Mouse (Mus musculus) lung, embryonic 14.5 days (tissue): ENCODE measurements around the gene Ube2e2. TPM values are rescaled to one million over a fixed set of nuclear protein-coding genes. Genes with fewer than 3 reads are reported as not detected.
A peak's percentile ranks its signal among the peaks of the same experiment; 100 is the strongest.

Experiments
- ATAC-seq: fragments of 200-750 bp; cut with Nextera tagmentation; 2 replicates; pipeline ENCODE4 v1.8.0; 2017; ENCODE audit warnings: mild to moderate bottlenecking, moderate TSS enrichment, moderate library complexity; ENCODE audit not compliant: insufficient read depth
- DNase-seq: peaks from one replicate; pipeline ENCODE4 v3.0.0-alpha.2; 2015
- H3K27ac ChIP-seq: fragments of 300-500 bp; sonication (generic); 2 replicates; pipeline ENCODE4 v1.5.1; 2014; ENCODE audit warnings: low read depth, mild to moderate bottlenecking, moderate library complexity
- H3K27me3 ChIP-seq: fragments of 300-500 bp; sonication (generic); 2 replicates; pipeline ENCODE4 v1.6.1; 2014; ENCODE audit warnings: low read length, control low read depth; ENCODE audit not compliant: insufficient read depth
- H3K36me3 ChIP-seq: fragments of 300-500 bp; sonication (generic); 2 replicates; pipeline ENCODE4 v1.6.1; 2014; ENCODE audit warnings: control low read depth; ENCODE audit not compliant: insufficient read depth
- H3K4me1 ChIP-seq: fragments of 300-500 bp; sonication (generic); 2 replicates; pipeline ENCODE4 v1.6.1; 2014; ENCODE audit warnings: antibody characterized with exemption, control low read depth; ENCODE audit not compliant: insufficient read depth
- H3K4me2 ChIP-seq: fragments of 300-500 bp; sonication (generic); 2 replicates; pipeline ENCODE4 v1.6.1; 2014; ENCODE audit warnings: mild to moderate bottlenecking
- H3K4me3 ChIP-seq: fragments of 300-500 bp; sonication (generic); 2 replicates; pipeline ENCODE4 v1.5.1; 2014; ENCODE audit warnings: low read depth, low read length
- H3K9ac ChIP-seq: fragments of 300-500 bp; sonication (generic); 2 replicates; pipeline ENCODE4 v1.6.1; 2014
- H3K9me3 ChIP-seq: fragments of 300-500 bp; sonication (generic); 2 replicates; pipeline ENCODE4 v1.6.1; 2016; ENCODE audit warnings: low read depth, low read length, control low read depth
- CTCF ChIP-seq: IDR thresholded peaks from 2 replicates; pipeline ENCODE4 v1.5.1; 2016; ENCODE audit warnings: antibody characterized with exemption, low read depth
- WGBS: fragments of 180-500 bp; shearing (Covaris S2); extraction: QIAGEN DNeasy Blood & Tissue Kit; methylation state at CpG from one replicate; pipeline ENCODE4 v1.1.7; 2014; 5-methylcytosine and 5-hydroxymethylcytosine counted together
- polyA plus RNA-seq: library from polyadenylated mRNA; unstranded; fragments of >200 nt; fragmentation: Nextera tagmentation; extraction: Ambion mirVana; gene quantifications from 2 replicates; pipeline ENCODE4 v1.2.1, GENCODE M21; 2014

Gene Ube2e2
- polyA plus RNA-seq, 1 experiment from 2014 or later = 75.0 TPM

DNA sequence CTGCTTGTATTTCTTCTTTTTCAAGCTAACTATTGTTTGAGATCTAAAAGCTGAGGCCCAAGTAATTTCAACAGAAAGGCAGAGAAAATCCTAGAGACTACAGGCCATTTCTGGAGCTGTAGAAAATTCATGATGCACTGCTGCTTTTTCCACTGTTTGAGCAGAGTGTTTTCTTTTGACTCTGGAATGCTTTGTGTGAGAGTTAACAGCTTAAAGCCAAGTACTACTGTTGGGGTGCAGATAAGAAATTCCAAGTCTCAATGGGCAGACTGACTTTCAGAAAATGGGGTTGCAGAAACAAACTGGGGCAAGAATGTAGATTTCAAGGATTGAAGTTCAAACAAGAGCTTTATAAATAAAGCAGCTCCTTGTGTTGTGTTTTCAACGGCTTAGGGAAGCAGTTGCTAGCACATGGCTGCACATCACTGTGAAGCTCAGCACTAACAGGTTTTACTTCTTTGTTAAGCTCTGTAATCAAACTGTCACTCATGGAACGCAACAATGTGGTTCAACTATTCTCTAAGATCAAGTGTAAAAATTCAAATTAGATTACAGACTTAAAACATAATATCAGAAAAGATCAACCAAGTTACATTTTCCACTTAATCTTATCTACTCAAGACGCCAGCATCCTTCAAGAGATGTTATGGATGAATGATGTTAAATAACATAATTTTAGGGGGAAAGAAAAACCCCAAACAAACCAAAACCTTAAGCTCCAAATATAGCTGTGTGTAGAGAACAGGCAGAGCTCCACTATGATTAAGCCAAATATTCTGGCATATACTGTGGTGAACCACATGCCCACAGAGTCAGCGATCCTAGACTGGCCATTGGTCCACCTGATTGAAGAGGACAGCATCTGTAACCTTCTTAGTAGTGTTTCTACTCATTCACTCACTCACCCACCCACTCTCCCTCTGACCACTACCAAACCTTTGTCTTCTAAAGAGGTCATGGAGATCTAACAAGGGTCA lies 236.0 kb downstream of the Ube2e2 start:
- no peaks in the 10 kb centered on the region for H3K4me1 ChIP-seq
- H3K9me3 ChIP-seq = peaks cover 5% of the 10 kb centered on the region; the same call in 1 of the 2 replicates
- DNase-seq (peak; percentile 16), ATAC-seq (no peak)
- H3K4me2 ChIP-seq = no peak overlapping the region
- H3K4me3 ChIP-seq = no peak overlapping the region
- no peak overlapping the region for H3K9ac ChIP-seq
- H3K27ac ChIP-seq = 0 out of 2 replicates have a peak overlapping the region, but pooled peaks have one; percentile 5
- 56% methylated on average over 4 of the region's 4 CpGs for WGBS
- no peak for TF ChIP-seq CTCF
- no peaks in the 10 kb centered on the region for H3K27me3 ChIP-seq
- H3K36me3 ChIP-seq = no peaks in the 10 kb centered on the region

GRCm38 (mm10) chr14:18649123-18649675 lies 244.9 kb downstream of the Ube2e2 start:
- DNase-seq = no peak
- no peak overlapping the region for H3K4me2 ChIP-seq
- no peak overlapping the region for H3K4me3 ChIP-seq
- no peak overlapping the region for H3K9ac ChIP-seq
- 59% methylated on average over 2 of the region's 2 CpGs for whole genome bisulfite sequencing
- H3K36me3 ChIP-seq = no peaks in the 10 kb centered on the region
- no peak overlapping the region for H3K27ac ChIP-seq
- H3K27me3 ChIP-seq = no peaks in the 10 kb centered on the region
- TF ChIP-seq CTCF = no peak
- H3K4me1 ChIP-seq = no peaks in the 10 kb centered on the region
- no peak for ATAC-seq
- no peaks in the 10 kb centered on the region for H3K9me3 ChIP-seq

- Histone ChIP-seq H3K36me3 (no peaks in the 10 kb centered on the region), H3K4me3 (no peak overlapping the region), H3K9me3 (no peaks in the 10 kb centered on the region), H3K27ac (no peak overlapping the region), H3K4me1 (no peaks in the 10 kb centered on the region), H3K4me2 (no peak overlapping the region), H3K27me3 (no peaks in the 10 kb centered on the region), H3K9ac (no peak overlapping the region)
- 82% methylated on average over 4 of the region's 4 CpGs for WGBS
- DNase-seq (peak; percentile 3), ATAC-seq (no peak)
- no peak for TF ChIP-seq CTCF
Measured at GRCm38 (mm10) chr14:18641656-18642055, 252.4 kb downstream of the Ube2e2 start.

DNA sequence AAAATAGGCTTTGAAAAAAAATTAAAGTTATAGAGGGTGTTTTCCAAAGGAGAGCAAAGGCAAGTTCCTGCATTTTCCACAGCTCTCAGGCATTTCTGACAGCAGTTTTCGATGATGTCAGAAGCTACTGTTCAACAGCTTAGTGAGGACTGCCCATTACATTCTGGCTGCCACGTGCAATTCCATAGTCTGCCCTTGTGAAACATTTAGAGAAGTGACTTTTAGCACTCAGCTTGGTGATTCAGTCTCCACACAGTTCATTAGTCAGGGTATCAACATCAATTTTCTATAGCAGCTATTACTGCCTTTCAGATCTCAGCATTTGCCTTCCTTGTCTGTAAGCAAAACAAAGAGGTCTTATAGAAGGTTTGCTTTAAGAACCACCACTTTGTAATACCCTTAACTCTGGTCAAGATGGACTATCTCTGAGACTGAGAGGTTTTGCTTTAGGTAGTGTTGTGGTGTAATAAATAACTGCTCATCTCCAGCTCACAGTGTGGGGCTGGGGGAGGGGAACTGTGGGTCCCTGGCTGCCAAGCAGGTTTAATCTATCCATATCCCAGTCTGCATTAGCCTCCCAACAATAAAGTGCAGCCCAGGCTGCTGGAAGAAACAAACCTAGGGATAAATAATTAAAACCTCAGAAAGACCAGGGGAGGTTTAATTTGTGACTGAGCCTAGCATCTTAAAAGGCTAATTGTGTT lies 255.2 kb downstream of the Ube2e2 start:
- ATAC-seq = no peak
- WGBS = 57% methylated on average over 2 of the region's 2 CpGs
- no peaks in the 10 kb centered on the region for H3K4me1 ChIP-seq
- no peak overlapping the region for H3K4me3 ChIP-seq
- DNase-seq = no peak
- H3K9ac ChIP-seq = no peak overlapping the region
- no peak overlapping the region for H3K27ac ChIP-seq
- H3K27me3 ChIP-seq = no peaks in the 10 kb centered on the region
- TF ChIP-seq CTCF = no peak
- H3K4me2 ChIP-seq = no peak overlapping the region
- H3K9me3 ChIP-seq = no peaks in the 10 kb centered on the region
- no peaks in the 10 kb centered on the region for H3K36me3 ChIP-seq

GRCm38 (mm10) chr14:18637739-18638138 lies 256.3 kb downstream of the Ube2e2 start:
- 59% methylated on average over 1 of the region's 1 CpGs for WGBS
- peak; percentile 48 for DNase-seq
- H3K4me2 ChIP-seq = no peak overlapping the region

GRCm38 (mm10) chr14:18628170-18628569 lies 265.9 kb downstream of the Ube2e2 start:
- Histone ChIP-seq H3K9ac (no peak overlapping the region), H3K27ac (no peak overlapping the region), H3K4me2 (no peak overlapping the region), H3K9me3 (no peaks in the 10 kb centered on the region), H3K27me3 (no peaks in the 10 kb centered on the region), H3K4me1 (no peaks in the 10 kb centered on the region), H3K4me3 (no peak overlapping the region), H3K36me3 (no peaks in the 10 kb centered on the region)
- WGBS = 62% methylated on average over 1 of the region's 1 CpGs
- no peak for ATAC-seq
- DNase-seq = no peak
- TF ChIP-seq CTCF = no peak

More at GRCm38 (mm10) chr14:18637739-18638138, 256.3 kb downstream of the Ube2e2 start:
- Histone ChIP-seq H3K9ac (no peak overlapping the region), H3K4me1 (no peaks in the 10 kb centered on the region), H3K27me3 (no peaks in the 10 kb centered on the region), H3K27ac (no peak overlapping the region), H3K9me3 (no peaks in the 10 kb centered on the region), H3K36me3 (no peaks in the 10 kb centered on the region), H3K4me3 (no peak overlapping the region)
- no peak for TF ChIP-seq CTCF
- no peak for ATAC-seq

- Histone ChIP-seq H3K36me3 (no peaks in the 10 kb centered on the region), H3K27ac (no peak overlapping the region), H3K4me2 (no peak overlapping the region), H3K4me3 (no peak overlapping the region), H3K9me3 (no peaks in the 10 kb centered on the region), H3K9ac (no peak overlapping the region), H3K27me3 (no peaks in the 10 kb centered on the region), H3K4me1 (no peaks in the 10 kb centered on the region)
- ATAC-seq (no peak), DNase-seq (no peak)
- TF ChIP-seq CTCF = no peak
- WGBS = 59% methylated on average over 2 of the region's 2 CpGs
Measured at GRCm38 (mm10) chr14:18618603-18619002, 275.5 kb downstream of the Ube2e2 start.
